Mouse (Mus musculus) erythroblast, embryonic 14.5 days (primary cell): ENCODE measurements around the gene Wnk4.

Experiments used
- GATA1 ChIP-seq: IDR thresholded peaks from 2 replicates; pipeline ENCODE4 v1.6.1; 2012; ENCODE audit warnings: low read length, inconsistent platforms, mixed read lengths
- TAL1 ChIP-seq: IDR thresholded peaks from 3 replicates; pipeline ENCODE4 v1.6.1; 2012; ENCODE audit warnings: low read length, inconsistent platforms, mixed read lengths

GRCm38 (mm10) chr11:101238071-101238647 is 22.2 kb upstream of the Wnk4 start:
- TF ChIP-seq TAL1 (no peak), GATA1 (no peak)
